Mouse (Mus musculus) layer of hippocampus, adult 9-10 months (tissue): ENCODE data around the gene Slc2a1.

ENCODE experiments used
- DNase-seq: peaks from one replicate; pipeline ENCODE4 v3.0.0; 2022; ENCODE audit warnings: low spot score

The Slc2a1 gene

DNA sequence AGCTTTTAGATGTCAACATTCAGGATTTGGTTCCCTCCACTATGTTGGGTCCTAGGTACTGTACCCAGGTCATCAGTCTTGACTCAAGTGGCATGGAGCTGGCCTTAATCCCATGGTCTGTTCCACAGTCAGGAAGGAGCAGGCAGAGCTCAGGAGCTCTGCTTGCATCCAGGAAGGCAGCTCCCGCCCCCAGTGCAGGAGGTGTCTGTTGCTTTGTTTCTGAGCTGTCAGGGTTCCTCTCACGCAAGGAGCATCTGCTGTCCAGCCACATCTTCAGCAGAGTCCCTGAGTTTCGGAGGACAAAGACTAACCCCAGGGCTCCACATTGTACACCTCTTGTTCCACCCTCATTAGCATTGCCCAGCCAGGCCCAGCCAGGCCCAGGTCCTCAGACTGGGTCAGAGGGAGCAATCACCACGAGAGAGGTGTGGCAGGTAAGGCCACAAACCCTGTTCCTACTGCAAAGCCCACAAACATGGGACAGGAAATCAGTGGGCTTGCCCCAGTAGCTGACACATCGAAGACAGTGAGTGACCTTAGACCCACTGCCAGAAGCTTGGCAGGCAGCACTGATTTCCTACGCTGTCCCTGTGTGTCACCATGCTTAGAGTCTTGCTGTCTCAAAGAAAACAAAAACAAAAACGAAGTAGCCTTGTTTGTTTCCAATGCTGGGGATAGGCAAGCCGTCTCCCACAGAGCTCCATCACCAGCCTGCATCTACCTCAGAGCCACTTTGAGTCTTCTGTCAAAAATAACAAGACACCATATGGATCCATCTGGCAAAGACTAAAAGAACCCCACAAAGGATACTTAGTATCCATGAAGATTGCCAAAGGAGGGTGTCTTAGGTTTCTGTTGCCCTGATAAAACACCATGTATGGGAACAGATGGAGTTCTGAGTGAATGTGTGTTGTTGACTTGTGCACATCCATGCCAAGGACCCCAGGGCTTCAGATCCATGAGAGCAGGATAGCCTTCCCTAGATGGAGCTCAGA lies 10.0 kb upstream of the Slc2a1 start:
- no peak for DNase-seq

- DNase-seq = no peak
Measured at GRCm38 (mm10) chr4:119101392-119101791, 7.1 kb upstream of the Slc2a1 start.

GRCm38 (mm10) chr4:119102350-119103126 lies 6.0 kb upstream of the Slc2a1 start:
- DNase-seq = no peak

DNA sequence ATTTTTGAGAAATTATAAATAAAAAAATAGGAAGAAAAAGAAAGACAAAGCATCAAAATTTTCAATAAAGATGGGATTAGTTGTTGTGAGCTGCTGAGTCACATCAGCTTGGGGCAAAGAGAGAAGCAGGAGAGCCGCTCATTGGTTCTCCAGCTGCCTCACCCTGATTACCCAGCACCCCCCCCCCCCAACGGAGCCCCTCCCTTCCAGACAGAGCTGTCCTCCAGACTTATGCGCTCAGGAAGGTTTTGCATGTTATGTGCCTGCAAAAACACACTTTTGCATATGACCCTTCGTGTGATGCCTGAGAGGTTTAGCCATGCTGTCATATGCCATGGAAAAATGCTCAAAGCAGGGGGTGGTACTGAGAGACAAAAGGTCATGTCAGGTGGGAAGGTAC lies 3.7 kb upstream of the Slc2a1 start:
- DNase-seq = no peak

DNA sequence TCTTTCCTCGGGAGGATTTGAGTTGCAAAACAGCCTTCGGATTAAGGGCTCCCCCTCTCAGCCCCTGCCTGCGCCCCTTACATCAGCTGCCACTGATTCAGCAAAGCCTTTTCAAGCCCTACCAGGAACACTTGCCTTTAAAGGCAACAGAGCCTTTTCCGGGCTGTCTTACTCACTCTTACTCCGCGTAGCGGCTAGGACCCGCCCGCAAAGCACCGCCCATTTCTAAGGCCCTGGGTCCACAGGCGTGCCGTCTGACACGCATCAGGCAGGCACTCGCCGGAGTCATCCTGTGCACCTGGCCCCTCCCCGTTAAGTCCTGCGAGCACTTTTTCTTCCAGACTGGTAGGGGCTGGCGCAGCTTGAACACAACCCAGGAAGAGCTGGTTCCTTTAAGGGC lies 2.8 kb upstream of the Slc2a1 start:
- no peak for DNase-seq

DNA sequence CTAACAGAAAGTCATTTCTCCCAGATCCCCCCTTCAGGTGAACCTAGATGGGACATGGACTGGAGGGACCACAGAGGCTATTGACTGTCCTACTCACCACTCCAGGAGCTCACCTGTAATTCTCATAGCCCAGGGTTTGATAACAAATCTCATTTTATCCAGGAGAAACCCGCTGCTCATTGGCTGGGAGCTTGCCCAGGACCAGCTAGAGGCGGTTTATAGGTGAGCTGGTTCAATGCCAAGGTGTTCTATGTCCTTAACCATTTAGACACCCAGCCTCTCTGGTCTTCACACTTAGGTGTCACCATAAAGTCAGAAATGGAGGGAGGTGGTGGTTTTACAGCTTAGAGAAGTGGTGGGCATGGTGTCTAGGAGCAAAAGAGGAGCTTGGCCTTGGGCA lies 644 bp upstream of the Slc2a1 start:
- DNase-seq = no peak

DNA sequence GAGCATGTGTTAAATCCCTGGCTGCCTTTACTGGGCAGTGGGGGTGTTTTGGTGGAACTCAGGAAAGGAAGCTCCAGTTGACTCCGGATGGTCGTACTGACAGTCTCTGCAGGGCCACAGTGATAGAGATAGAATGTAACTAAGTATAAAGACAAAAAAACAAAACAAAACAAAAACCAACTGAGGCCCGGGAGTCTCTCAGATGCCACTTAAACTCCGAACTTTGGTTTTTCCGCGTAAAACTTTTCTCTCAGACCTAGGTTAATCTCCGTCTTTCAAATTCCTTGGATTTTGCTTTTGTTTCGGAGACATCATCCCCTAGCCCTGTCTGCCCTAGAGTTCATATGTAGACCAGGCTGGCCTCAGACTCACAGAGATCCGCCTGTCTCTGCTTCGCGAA lies 1.1 kb downstream of the Slc2a1 start:
- DNase-seq = no peak

DNA sequence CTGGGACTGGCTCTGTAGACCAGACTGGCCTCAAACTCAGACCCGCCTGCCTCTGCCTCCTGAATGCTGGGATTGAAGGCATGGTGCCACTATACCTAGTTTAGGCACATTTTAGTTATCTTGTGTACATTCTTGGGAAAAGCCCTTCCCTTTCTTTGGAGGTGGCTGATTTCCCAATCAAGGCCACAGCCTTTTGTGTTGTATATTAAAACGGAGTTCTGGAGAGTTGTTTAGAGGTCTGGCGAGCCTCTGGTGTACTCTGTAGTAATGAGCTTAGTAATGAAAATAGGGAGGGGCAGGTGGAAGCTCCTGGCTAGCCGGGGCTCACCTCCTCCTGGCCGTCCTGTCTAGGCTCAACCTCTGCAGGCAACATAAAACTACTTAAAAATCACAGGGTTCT lies 2.0 kb downstream of the Slc2a1 start:
- no peak for DNase-seq

- no peak for DNase-seq
Measured at GRCm38 (mm10) chr4:119111410-119111809, 2.9 kb downstream of the Slc2a1 start.

- DNase-seq = no peak
Measured at GRCm38 (mm10) chr4:119112256-119112885, 3.9 kb downstream of the Slc2a1 start.

- no peak for DNase-seq
Measured at GRCm38 (mm10) chr4:119115611-119116070, 7.1 kb downstream of the Slc2a1 start.

DNA sequence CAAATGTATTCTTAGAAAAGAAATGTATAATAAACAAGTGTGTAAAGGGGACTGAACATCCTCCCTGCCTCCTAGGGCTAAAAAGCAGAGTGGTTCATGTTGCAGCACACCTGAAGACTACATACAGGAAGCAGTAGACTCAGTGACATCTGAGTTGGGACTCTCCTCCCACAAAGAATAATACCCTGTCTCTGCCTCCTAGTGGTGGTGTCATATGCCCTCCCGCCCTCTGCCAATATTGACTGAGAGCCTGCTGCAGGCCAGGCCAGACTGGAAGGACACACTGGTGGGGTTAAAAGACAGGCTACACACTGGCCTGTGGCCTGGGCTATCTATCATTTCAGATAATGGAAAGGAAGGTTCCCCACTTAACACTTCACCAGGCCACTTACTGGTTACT lies 7.8 kb downstream of the Slc2a1 start:
- no peak for DNase-seq

DNA sequence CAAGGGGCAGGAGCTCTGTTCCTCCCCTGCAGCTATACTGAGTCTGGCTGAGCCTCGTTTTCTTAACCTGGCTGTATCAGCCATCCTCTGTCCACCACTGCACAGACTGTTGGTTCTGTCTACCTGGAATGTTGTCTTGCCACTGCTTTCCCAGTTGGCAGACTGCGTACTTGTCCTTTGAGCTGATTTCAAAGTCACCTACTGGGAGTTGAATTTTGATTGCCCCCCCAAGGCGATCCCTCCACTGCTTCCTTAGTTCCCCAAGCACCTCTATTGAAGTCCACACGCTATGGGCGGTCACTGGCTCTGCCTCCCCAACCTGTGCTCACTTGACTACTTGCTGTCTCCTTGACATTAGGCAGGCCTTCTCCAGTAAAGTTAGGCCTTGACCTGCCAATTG lies 9.1 kb downstream of the Slc2a1 start:
- DNase-seq = no peak

- no peak for DNase-seq
Measured at GRCm38 (mm10) chr4:119118659-119119077, 10.2 kb downstream of the Slc2a1 start.

DNA sequence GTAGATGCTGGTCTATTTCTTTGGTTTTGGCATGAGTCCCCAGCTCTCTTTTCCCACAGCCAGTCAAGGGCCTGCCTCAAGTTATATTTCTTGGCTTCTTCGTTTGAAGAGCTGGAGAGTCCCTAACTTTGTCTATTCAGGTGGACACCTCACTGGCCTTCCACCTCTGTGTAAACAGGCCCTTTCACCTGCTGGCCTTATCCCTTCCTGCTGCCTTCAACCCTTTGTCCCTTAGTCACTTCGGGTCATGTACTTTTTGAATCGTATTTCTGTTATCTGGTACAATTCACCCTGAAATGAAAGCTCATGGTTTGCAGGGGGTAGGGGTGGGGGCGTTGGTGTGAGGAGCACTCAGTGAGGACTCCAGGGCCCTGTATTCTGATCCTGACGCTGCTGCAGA lies 10.8 kb downstream of the Slc2a1 start:
- no peak for DNase-seq

DNA sequence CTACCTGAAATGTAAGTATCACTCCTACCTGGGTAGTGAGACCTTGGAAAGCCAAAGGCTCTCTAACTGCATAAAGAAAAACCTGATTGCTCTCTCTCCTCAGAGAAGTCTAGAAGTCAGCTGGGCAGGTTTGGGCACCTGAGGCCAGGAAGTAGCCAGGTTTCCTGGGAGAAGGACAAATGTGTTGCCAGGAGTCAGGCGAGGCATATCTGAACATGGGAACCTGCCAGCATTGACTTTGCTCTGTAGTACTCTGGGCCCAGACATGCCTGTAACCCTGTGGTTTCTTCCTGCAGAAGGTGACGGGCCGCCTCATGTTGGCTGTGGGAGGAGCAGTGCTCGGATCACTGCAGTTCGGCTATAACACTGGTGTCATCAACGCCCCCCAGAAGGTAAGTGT lies 11.6 kb downstream of the Slc2a1 start:
- no peak for DNase-seq

GRCm38 (mm10) chr4:119121249-119121648 lies 12.7 kb downstream of the Slc2a1 start:
- DNase-seq = no peak

DNA sequence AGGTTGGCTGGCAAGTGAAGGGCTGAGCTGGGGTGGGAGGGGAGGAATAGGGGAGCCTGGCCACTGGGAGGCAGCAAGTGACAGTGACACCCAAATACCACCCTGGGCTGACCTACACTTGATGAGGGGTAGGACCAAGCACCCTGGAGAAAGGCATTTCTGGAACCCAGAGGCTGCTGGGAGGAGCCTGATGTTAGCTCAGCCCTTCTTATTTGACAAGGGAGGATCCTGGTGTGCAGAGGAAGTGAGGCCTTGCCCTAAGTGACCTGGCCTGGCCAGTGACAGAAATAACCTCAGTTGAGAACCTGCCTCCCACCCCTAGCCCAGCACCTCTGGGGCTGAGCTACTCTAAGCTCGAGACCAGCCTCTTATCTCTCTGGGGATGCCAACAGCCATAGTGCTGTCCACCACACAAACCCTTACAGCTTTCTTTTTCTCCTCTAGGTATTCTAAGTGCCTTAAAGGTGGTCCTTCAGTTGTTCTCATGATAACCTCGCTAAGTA lies 16.3 kb downstream of the Slc2a1 start:
- no peak for DNase-seq

GRCm38 (mm10) chr4:119125577-119126270 lies 17.2 kb downstream of the Slc2a1 start:
- DNase-seq = no peak

DNA sequence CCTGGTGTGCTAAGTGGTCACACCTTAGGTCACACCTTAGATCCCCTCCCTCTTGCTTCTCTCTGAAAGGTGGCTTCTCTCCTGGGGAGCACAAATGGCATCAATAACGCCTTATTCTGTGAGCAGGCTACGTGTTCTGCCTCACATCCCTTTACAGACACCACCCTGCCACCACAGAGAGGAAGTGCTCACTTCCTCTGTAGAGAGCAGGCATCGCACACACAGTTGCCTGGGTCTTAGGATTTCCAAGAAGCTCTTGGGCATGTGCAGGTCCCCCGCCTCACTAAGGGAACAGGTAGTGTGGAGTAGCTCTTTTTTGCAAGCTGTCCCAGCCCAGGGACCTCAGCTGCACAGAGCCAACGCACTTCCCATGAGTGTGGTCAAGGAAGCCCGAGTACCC lies 18.7 kb downstream of the Slc2a1 start:
- DNase-seq = no peak

- no peak for DNase-seq
Measured at GRCm38 (mm10) chr4:119128547-119128946, 20.0 kb downstream of the Slc2a1 start.

- no peak for DNase-seq
Measured at GRCm38 (mm10) chr4:119129096-119129495, 20.6 kb downstream of the Slc2a1 start.
